Mouse (Mus musculus): ENCODE results near the gene Mvk. TPM values are rescaled to one million over a fixed set of nuclear protein-coding genes. Genes with fewer than 3 reads are reported as not detected.

The Mvk gene
- total and polyA plus RNA-seq, 3 experiments, result 32.6 to 73.3 (median 34.0) TPM

Small RNAs within 50 kb of the gene (microRNA-seq; reads per million reads assigned to microRNA genes)
- gene Mir7027, result 0 to 0.41 reads per million in 2 experiments

Other genes starting within 250 kb of the Mvk start
- not detected for gene Foxn4, start 170.5 kb upstream of the Mvk start, total RNA-seq (2021)
- not detected in 2 replicates for gene Foxn4, start 170.5 kb upstream of the Mvk start, polyA plus RNA-seq (2012; rRNA removed)
- under 1 TPM; 0.49 to 0.97 TPM for gene Myo1h, start 155.1 kb upstream of the Mvk start, total RNA-seq (2021)
- gene Myo1h, start 155.1 kb upstream of the Mvk start, polyA plus RNA-seq (2012; rRNA removed), result 0.22 TPM in 1 of 2 replicates, not detected in the other
- 10 to 100 TPM; 67.0 to 76.7 TPM for gene Kctd10, start 63.8 kb upstream of the Mvk start, total RNA-seq (2021)
- 68.9 and 71.4 TPM in 2 replicates for gene Kctd10, start 63.8 kb upstream of the Mvk start, polyA plus RNA-seq (2012; rRNA removed)
- 10 to 100 TPM; 74.6 to 75.4 TPM for gene Ube3b, start 63.7 kb upstream of the Mvk start, total RNA-seq (2021)
- 122 and 137 TPM in 2 replicates for gene Ube3b, start 63.7 kb upstream of the Mvk start, polyA plus RNA-seq (2012; rRNA removed)
- gene Mmab, start 209 bp upstream of the Mvk start, total RNA-seq (2021), result 10 to 100 TPM; 21.2 to 23.1 TPM
- gene Mmab, start 209 bp upstream of the Mvk start, polyA plus RNA-seq (2012; rRNA removed), result 27.4 and 37.4 TPM in 2 replicates
- 10 to 100 TPM; 32.9 to 84.3 TPM for gene Fam222a, start 123.7 kb downstream of the Mvk start, total RNA-seq (2021)
- gene Fam222a, start 123.7 kb downstream of the Mvk start, polyA plus RNA-seq (2012; rRNA removed), result 68.3 and 72.0 TPM in 2 replicates
- gene Trpv4, start 214.2 kb downstream of the Mvk start, total RNA-seq (2021), result 1 to 10 TPM; 2.5 to 3.1 TPM
- gene Trpv4, start 214.2 kb downstream of the Mvk start, polyA plus RNA-seq (2012; rRNA removed), result 4.5 and 5.4 TPM in 2 replicates
- gene Gltp, start 246.7 kb downstream of the Mvk start, total RNA-seq (2021), result 10 to 100 TPM; 48.5 to 64.7 TPM
- 135 and 167 TPM in 2 replicates for gene Gltp, start 246.7 kb downstream of the Mvk start, polyA plus RNA-seq (2012; rRNA removed)

Measured in adrenal gland, adult 2 months (tissue).